ENCODE assay signal across 8 mouse cellular contexts in the genomic region with DNA sequence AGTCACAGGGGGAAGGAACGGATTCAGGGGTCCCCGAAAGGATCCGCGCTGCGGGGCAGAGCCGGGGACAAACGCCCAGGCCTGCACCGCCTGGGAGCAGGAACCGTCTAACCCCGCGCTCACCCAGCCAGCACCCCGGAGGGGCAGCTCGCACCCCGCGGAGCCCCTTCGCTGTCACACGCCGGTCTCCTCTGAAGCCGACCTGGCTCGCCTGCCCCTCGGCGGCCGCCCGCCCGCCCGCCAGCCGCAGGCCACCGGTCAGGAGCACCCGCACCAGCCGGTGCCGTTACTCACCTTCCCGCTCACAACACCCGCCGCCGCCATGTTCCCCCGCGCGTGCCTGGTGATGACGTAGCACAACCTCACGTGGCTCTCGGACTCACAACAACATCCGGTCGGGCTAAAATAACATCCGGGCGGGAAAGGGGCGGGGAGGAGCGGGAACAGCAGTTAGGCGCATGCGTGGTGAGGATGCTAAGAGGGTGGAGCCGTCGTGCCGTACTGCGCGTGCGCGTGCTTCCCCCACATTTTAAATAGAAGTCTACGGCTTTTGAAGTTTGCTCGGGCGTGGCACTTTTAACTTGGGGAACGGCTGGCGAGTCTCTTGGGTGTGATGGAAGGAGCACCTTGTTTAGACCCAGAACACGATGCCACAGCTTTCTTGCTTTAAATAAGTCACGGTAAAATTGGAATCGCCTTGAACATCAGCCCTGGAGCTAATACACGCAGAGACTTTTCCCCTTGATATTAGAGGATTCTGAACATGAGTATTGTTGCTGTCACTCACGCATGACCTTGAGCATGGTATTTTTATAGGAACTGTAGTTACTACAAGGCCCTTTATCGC. TPM values are rescaled to one million over a fixed set of nuclear protein-coding genes. Genes with fewer than 3 reads are reported as not detected.
DNase-seq lines count a peak whose midpoint lies in the region; ATAC-seq and TF ChIP-seq lines count a peak whose summit lies in the region.

TSS of gene Tbc1d15 (minus strand) at position 380 of the 847 bp plus-strand sequence.

- no peaks in the 10 kb centered on the region for H3K9me3 ChIP-seq in ES-Bruce4 (replicated peaks; ENCODE audit: control insufficient read depth, insufficient read depth, low read length, poor library complexity, severe bottlenecking)
- H3K9me3 ChIP-seq in forebrain, embryonic 13.5 days (replicated peaks): no peaks in the 10 kb centered on the region
- no peaks in the 10 kb centered on the region for H3K9me3 ChIP-seq in liver, postnatal 0 days (ENCODE audit: low read length)
- no peaks in the 10 kb centered on the region for H3K9me3 ChIP-seq in neural tube, embryonic 14.5 days (ENCODE audit: control insufficient read depth, low read length)

- peaks cover 1% of the 10 kb centered on the region for H3K4me1 ChIP-seq in ES-Bruce4 (ENCODE audit: control insufficient read depth, insufficient read depth, low read length)
- H3K4me1 ChIP-seq in forebrain, embryonic 13.5 days: peaks cover 19% of the 10 kb centered on the region
- peaks cover 35% of the 10 kb centered on the region for H3K4me1 ChIP-seq in liver, postnatal 0 days (ENCODE audit: insufficient read depth)
- H3K4me1 ChIP-seq in neural tube, embryonic 14.5 days (ENCODE audit: control insufficient read depth, insufficient read depth, low read length): peaks cover 8% of the 10 kb centered on the region; the same call in 1 of the 2 replicates

- peak within 1 kb of the TSS; percentile 15 for H3K27ac ChIP-seq in ES-Bruce4 (ENCODE audit: insufficient read depth, low read length)
- no peak within 1 kb of the TSS; the same call in 1 of the 2 replicates for H3K27ac ChIP-seq in forebrain, embryonic 13.5 days
- peak within 1 kb of the TSS; percentile 97 for H3K27ac ChIP-seq in liver, postnatal 0 days (ENCODE audit: low read depth)
- H3K27ac ChIP-seq in neural tube, embryonic 14.5 days (ENCODE audit: low read depth, low read length): peak within 1 kb of the TSS; percentile 39; the same call in 1 of the 2 replicates

- DNase-seq in heart, postnatal 10 days: peak; percentile 98 to 99
- peak; percentile 89 for DNase-seq in large intestine, adult 2 months (ENCODE audit: low read depth, low spot score)
- peak; percentile 99 for DNase-seq in liver, postnatal 0 days
- DNase-seq in testis, postnatal 10 days (ENCODE audit: low spot score): peak; percentile 98

- peak within 1 kb of the TSS; percentile 94 for H3K4me3 ChIP-seq in ES-Bruce4 (ENCODE audit: low read depth, low read length)
- peak within 1 kb of the TSS; percentile 97 for H3K4me3 ChIP-seq in forebrain, embryonic 13.5 days
- peak within 1 kb of the TSS; percentile 92 for H3K4me3 ChIP-seq in liver, postnatal 0 days (ENCODE audit: low read depth, low read length)
- peak within 1 kb of the TSS; percentile 94 for H3K4me3 ChIP-seq in neural tube, embryonic 14.5 days (ENCODE audit: low read depth, low read length)

- peak; percentile 71 for TF ChIP-seq POLR2A in ES-Bruce4 (IDR thresholded peaks at IDR 0.05; ENCODE audit: insufficient read depth, low read length)

- intact Hi-C loops in heart, postnatal 10 days (cut with DNase I): loop anchor here (5.0 kb wide), 1 partner anchor 61 kb away; no protein-coding TSS in a partner anchor

- TF ChIP-seq EP300 in ES-Bruce4 (IDR thresholded peaks at IDR 0.05; ENCODE audit: insufficient read depth, low read depth, low read length): peak; percentile 76
- peak; percentile 69; the same call in 1 of the 2 replicates for TF ChIP-seq EP300 in liver, postnatal 0 days (IDR thresholded peaks at IDR 0.05; ENCODE audit: low read depth)

- peak within 1 kb of the TSS; percentile 74 for H3K4me2 ChIP-seq in forebrain, embryonic 13.5 days
- peak within 1 kb of the TSS; percentile 83 for H3K4me2 ChIP-seq in liver, postnatal 0 days (ENCODE audit: low read depth, low read length)
- H3K4me2 ChIP-seq in neural tube, embryonic 14.5 days (ENCODE audit: low read depth, low read length): peak within 1 kb of the TSS; percentile 65

- no peaks in the 10 kb centered on the region for H3K27me3 ChIP-seq in ES-Bruce4 (ENCODE audit: control insufficient read depth, insufficient read depth, low read length, poor library complexity, severe bottlenecking)
- no peaks in the 10 kb centered on the region for H3K27me3 ChIP-seq in forebrain, embryonic 13.5 days
- no peaks in the 10 kb centered on the region for H3K27me3 ChIP-seq in liver, postnatal 0 days (ENCODE audit: insufficient read depth, low read length)
- H3K27me3 ChIP-seq in neural tube, embryonic 14.5 days (ENCODE audit: control insufficient read depth, insufficient read depth, low read length): no peaks in the 10 kb centered on the region

- no peaks in the 10 kb centered on the region for H3K36me3 ChIP-seq in ES-Bruce4 (ENCODE audit: control insufficient read depth, insufficient read depth, low read length, poor library complexity, severe bottlenecking)
- H3K36me3 ChIP-seq in forebrain, embryonic 13.5 days (ENCODE audit: poor library complexity, severe bottlenecking): no peaks in the 10 kb centered on the region
- H3K36me3 ChIP-seq in liver, postnatal 0 days (replicated peaks; ENCODE audit: insufficient read depth, low read length): no peaks in the 10 kb centered on the region
- H3K36me3 ChIP-seq in neural tube, embryonic 14.5 days (ENCODE audit: control insufficient read depth, insufficient read depth, low read length): no peaks in the 10 kb centered on the region

- H3K9ac ChIP-seq in ES-Bruce4 (ENCODE audit: low read depth, poor library complexity, severe bottlenecking): peak within 1 kb of the TSS; percentile 92
- H3K9ac ChIP-seq in forebrain, embryonic 13.5 days: peak within 1 kb of the TSS; percentile 90
- H3K9ac ChIP-seq in liver, postnatal 0 days (replicated peaks): peak within 1 kb of the TSS; percentile 93
- peak within 1 kb of the TSS; percentile 80 for H3K9ac ChIP-seq in neural tube, embryonic 14.5 days (replicated peaks; ENCODE audit: low read depth, low read length)

- no peak for TF ChIP-seq CTCF in ES-Bruce4 (IDR thresholded peaks at IDR 0.05; ENCODE audit: low read depth, low read length)
- no peak for TF ChIP-seq CTCF in liver, postnatal 0 days (IDR thresholded peaks at IDR 0.05; ENCODE audit: low read depth)

- ATAC-seq in cerebellum, adult (ENCODE audit: insufficient number of reproducible peaks, low FRiP score, low TSS enrichment): peak; percentile 94
- ATAC-seq in forebrain, embryonic 13.5 days: peak; percentile 99
- peak; percentile 93 for ATAC-seq in liver, postnatal 0 days
- peak; percentile 99 for ATAC-seq in neural tube, embryonic 14.5 days (ENCODE audit: low read depth)

- under 1% methylated on average over 57 of the region's 67 CpGs for WGBS in forebrain, embryonic 13.5 days
- WGBS in large intestine, adult 2 months: under 1% methylated on average over 67 of the region's 67 CpGs
- WGBS in liver, postnatal 0 days (ENCODE audit: insufficient replicate concordance): under 1% methylated on average over 66 of the region's 67 CpGs
- WGBS in neural tube, embryonic 14.5 days: under 1% methylated on average over 65 of the region's 67 CpGs

RNA-seq across cellular contexts. Expression of gene Tbc1d15, which starts in this region (rescaled TPM):
- polyA plus RNA-seq in ES-Bruce4 (2011; ENCODE audit: insufficient read depth, insufficient read length, low read depth, missing spikeins): 183 and 198 TPM in 2 replicates
- 39.6 and 41.5 TPM in 2 replicates for polyA plus RNA-seq in forebrain, embryonic 13.5 days (2015; fragmentation: Nextera tagmentation; extraction: Ambion mirVana)
- 10 to 100 TPM; 51.4 to 51.9 TPM for total RNA-seq in heart, postnatal 10 days (2021)
- 15.4 and 16.1 TPM in 2 replicates for polyA plus RNA-seq in large intestine, adult 2 months (2012; rRNA removed)
- polyA plus RNA-seq in liver, postnatal 0 days (2015; fragmentation: Nextera tagmentation; extraction: Ambion mirVana): 36.7 and 38.5 TPM in 2 replicates
- 32.3 and 38.0 TPM in 2 replicates for polyA plus RNA-seq in neural tube, embryonic 14.5 days (2014; fragmentation: Nextera tagmentation; extraction: Ambion mirVana)
